Mouse (Mus musculus) liver, adult 2 months (tissue): ENCODE measurements around the gene Ttc8. TPM values are rescaled to one million over a fixed set of nuclear protein-coding genes. Genes with fewer than 3 reads are reported as not detected.

Source experiments
- DNase-seq: peaks from one replicate; pipeline ENCODE4 v3.0.0-alpha.2; 2011; ENCODE audit warnings: low read depth, low spot score; ENCODE audit errors: extremely low read depth
- H3K27ac ChIP-seq: fragments of 200-500 bp; replicated peaks from 2 replicates; pipeline ENCODE4 v1.5.1; 2012; ENCODE audit warnings: low read depth, mild to moderate bottlenecking, control low read depth, inconsistent platforms, low read length; ENCODE audit not compliant: insufficient read depth
- H3K27me3 ChIP-seq: fragments of 200-500 bp; 2 replicates; pipeline ENCODE4 v1.6.1; 2012; ENCODE audit warnings: mild to moderate bottlenecking, moderate library complexity, low read length, inconsistent platforms; ENCODE audit not compliant: control insufficient read depth, insufficient read depth
- H3K36me3 ChIP-seq: fragments of 200-500 bp; 2 replicates; pipeline ENCODE4 v1.6.1; 2012; ENCODE audit warnings: low read length, inconsistent platforms; ENCODE audit not compliant: control insufficient read depth, insufficient read depth
- H3K4me1 ChIP-seq: fragments of 200-500 bp; 2 replicates; pipeline ENCODE4 v1.6.1; 2011; ENCODE audit warnings: low read length; ENCODE audit not compliant: control insufficient read depth, insufficient read depth
- H3K4me3 ChIP-seq: fragments of 200-500 bp; 2 replicates; pipeline ENCODE4 v1.5.1; 2011; ENCODE audit warnings: low read depth, mild to moderate bottlenecking, control low read depth, low read length, moderate library complexity; ENCODE audit not compliant: insufficient read depth
- H3K79me2 ChIP-seq: fragments of 200-500 bp; 2 replicates; pipeline ENCODE4 v1.6.1; 2012; ENCODE audit warnings: inconsistent platforms, mild to moderate bottlenecking, low read length, moderate library complexity; ENCODE audit not compliant: control insufficient read depth, insufficient read depth
- H3K9ac ChIP-seq: fragments of 200-500 bp; 2 replicates; pipeline ENCODE4 v1.6.1; 2012; ENCODE audit warnings: low read depth, mild to moderate bottlenecking, control low read depth, inconsistent platforms, low read length
- CTCF ChIP-seq: fragments of 200-500 bp; IDR thresholded peaks from 2 replicates; pipeline ENCODE4 v1.5.1; 2011; ENCODE audit warnings: low read depth, low read length, control low read depth
- POLR2A ChIP-seq: fragments of 200-500 bp; IDR thresholded peaks from 2 replicates; pipeline ENCODE4 v1.6.1; 2011; ENCODE audit warnings: low read length, control low read depth; ENCODE audit not compliant: insufficient read depth; ENCODE audit errors: extremely low read depth
- WGBS: fragments of 180-500 bp; shearing (Covaris S2); methylation state at CpG from one replicate; pipeline ENCODE4 v1.1.7; 2018; 5-methylcytosine and 5-hydroxymethylcytosine counted together
- polyA plus RNA-seq: library from polyadenylated mRNA; depleted of rRNA; stranded (reverse); fragments of >200 nt; gene quantifications from 2 replicates; pipeline ENCODE4 v1.2.3, GENCODE M21; 2012; rRNA removed
- total RNA-seq: library from RNA; depleted of rRNA; stranded (reverse); fragments of >200 nt; gene quantifications from 2 replicates; pipeline ENCODE4 v1.2.3, GENCODE M21; 2014; rRNA removed

The Ttc8 gene
- total and polyA plus RNA-seq, 2 experiments = 6.5 to 6.9 TPM

DNA sequence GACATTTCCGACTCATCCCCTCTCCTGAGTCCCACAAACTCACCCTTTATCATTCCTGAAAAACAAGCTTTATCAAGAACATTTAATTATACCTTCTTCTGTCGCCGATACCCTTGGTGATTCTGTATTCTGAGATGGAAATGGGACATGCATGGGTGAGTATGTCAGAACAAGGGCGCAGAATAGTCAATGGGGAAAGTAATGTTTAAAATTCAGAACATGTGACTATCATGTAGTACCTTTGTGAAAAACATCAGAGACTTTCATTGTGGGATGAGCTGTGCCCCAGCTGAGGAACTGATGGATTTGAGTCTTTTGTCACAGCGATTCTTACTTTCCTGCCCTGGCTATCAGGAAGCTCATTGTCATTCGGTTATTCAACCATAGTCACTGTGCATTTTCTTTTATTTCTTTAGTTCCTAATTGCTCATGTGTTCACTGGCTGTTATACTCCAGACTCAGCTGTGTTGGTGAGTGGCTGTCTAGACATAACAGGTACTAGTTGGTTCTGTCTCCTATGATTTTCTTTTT, 104.1 kb downstream of the Ttc8 start:
- Histone ChIP-seq H3K4me1 (no peaks in the 10 kb centered on the region), H3K36me3 (no peaks in the 10 kb centered on the region), H3K27ac (no peak overlapping the region), H3K27me3 (no peaks in the 10 kb centered on the region), H3K79me2 (no peaks in the 10 kb centered on the region), H3K9ac (no peak overlapping the region), H3K4me3 (no peak overlapping the region)
- WGBS = 89% methylated on average over 6 of the region's 6 CpGs
- TF ChIP-seq POLR2A (no peak), CTCF (no peak)
- DNase-seq = no peak

- H3K79me2 ChIP-seq = no peaks in the 10 kb centered on the region
- H3K9ac ChIP-seq = no peak overlapping the region
- no peak for TF ChIP-seq CTCF
- no peak for TF ChIP-seq POLR2A
- H3K4me3 ChIP-seq = no peak overlapping the region
- no peak for DNase-seq
- H3K27ac ChIP-seq = no peak overlapping the region
- no peaks in the 10 kb centered on the region for H3K36me3 ChIP-seq
- no peaks in the 10 kb centered on the region for H3K27me3 ChIP-seq
- H3K4me1 ChIP-seq = no peaks in the 10 kb centered on the region
- 64% methylated on average over 2 of the region's 2 CpGs for WGBS
Observed at GRCm38 (mm10) chr12:99026291-99026690, 105.9 kb downstream of the Ttc8 start.

- no peak overlapping the region for H3K9ac ChIP-seq
- H3K27me3 ChIP-seq = no peaks in the 10 kb centered on the region
- no peak overlapping the region for H3K4me3 ChIP-seq
- H3K27ac ChIP-seq = no peak overlapping the region
- DNase-seq = no peak
- WGBS = 55% methylated on average over 5 of the region's 5 CpGs
- no peaks in the 10 kb centered on the region for H3K4me1 ChIP-seq
- no peaks in the 10 kb centered on the region for H3K36me3 ChIP-seq
- no peaks in the 10 kb centered on the region for H3K79me2 ChIP-seq
- TF ChIP-seq CTCF (no peak), POLR2A (no peak)
Observed at GRCm38 (mm10) chr12:99028665-99029064, 108.3 kb downstream of the Ttc8 start.

GRCm38 (mm10) chr12:99030022-99030421, 109.6 kb downstream of the Ttc8 start:
- H3K9ac ChIP-seq = no peak overlapping the region
- H3K4me3 ChIP-seq = no peak overlapping the region
- no peaks in the 10 kb centered on the region for H3K27me3 ChIP-seq
- no peaks in the 10 kb centered on the region for H3K36me3 ChIP-seq
- no peak overlapping the region for H3K27ac ChIP-seq
- no peaks in the 10 kb centered on the region for H3K4me1 ChIP-seq
- WGBS = 55% methylated on average over 1 of the region's 1 CpGs
- H3K79me2 ChIP-seq = no peaks in the 10 kb centered on the region
- TF ChIP-seq POLR2A = no peak
- DNase-seq = no peak

Other genes starting within 250 kb of the Ttc8 start
- 5.9 and 10.1 TPM in 2 replicates for gene Ptpn21, start 183.2 kb upstream of the Ttc8 start, total RNA-seq
- 10.4 and 12.2 TPM in 2 replicates for gene Ptpn21, start 183.2 kb upstream of the Ttc8 start, polyA plus RNA-seq
- gene Zc3h14, start 173.6 kb upstream of the Ttc8 start, total RNA-seq = 47.1 and 53.7 TPM in 2 replicates
- gene Zc3h14, start 173.6 kb upstream of the Ttc8 start, polyA plus RNA-seq = 21.9 and 22.7 TPM in 2 replicates
- 3.9 and 4.3 TPM in 2 replicates for gene Eml5, start 19.1 kb upstream of the Ttc8 start, total RNA-seq
- gene Eml5, start 19.1 kb upstream of the Ttc8 start, polyA plus RNA-seq = 1.2 and 1.7 TPM in 2 replicates